7 mouse cellular contexts compared by ENCODE assay signal in genomic region chr16:30063121-30063881, GRCm38 (mm10). TPM values are rescaled to one million over a fixed set of nuclear protein-coding genes. Genes with fewer than 3 reads are reported as not detected.
DNase-seq lines count a peak whose midpoint lies in the region; ATAC-seq lines count a peak whose summit lies in the region.

No protein-coding gene starts in this region.

- peak; percentile 47 for DNase-seq in NIH3T3 (ENCODE audit: low read depth)
- DNase-seq in brain, adult 2 months (ENCODE audit: low read depth, low spot score): peak; percentile 40
- DNase-seq in hindbrain, embryonic 11.5 days (ENCODE audit: low spot score): peak; percentile 82
- DNase-seq in left cerebral cortex, postnatal 14 days (ENCODE audit: low spot score in 2 of 2): peak; percentile 53 to 55
- peak; percentile 98 for DNase-seq in midbrain, embryonic 11.5 days (ENCODE audit: low spot score, missing footprints)
- DNase-seq in splenic B cell, adult 2 months (ENCODE audit: low read depth, low spot score): peak; percentile 74

- peaks cover 59% of the 10 kb centered on the region for H3K4me1 ChIP-seq in forebrain, embryonic 16.5 days (replicated peaks; ENCODE audit: control insufficient read depth, insufficient read depth, low read length)
- peaks cover 3% of the 10 kb centered on the region; the same call in 1 of the 2 replicates for H3K4me1 ChIP-seq in hindbrain, embryonic 11.5 days (replicated peaks; ENCODE audit: control insufficient read depth, insufficient read depth, low read length)
- H3K4me1 ChIP-seq in midbrain, embryonic 11.5 days (ENCODE audit: control insufficient read depth, insufficient read depth, low read length): peaks cover 30% of the 10 kb centered on the region

- 0% methylated on average over 42 of the region's 82 CpGs for WGBS in forebrain, embryonic 16.5 days
- under 1% methylated on average over 54 of the region's 82 CpGs for WGBS in hindbrain, embryonic 11.5 days
- WGBS in midbrain, embryonic 11.5 days: under 1% methylated on average over 67 of the region's 82 CpGs

- H3K36me3 ChIP-seq in forebrain, embryonic 16.5 days (ENCODE audit: control insufficient read depth, insufficient read depth): no peaks in the 10 kb centered on the region
- no peaks in the 10 kb centered on the region for H3K36me3 ChIP-seq in hindbrain, embryonic 11.5 days (ENCODE audit: control insufficient read depth, insufficient read depth, low read length)
- no peaks in the 10 kb centered on the region for H3K36me3 ChIP-seq in midbrain, embryonic 11.5 days (ENCODE audit: control insufficient read depth, insufficient read depth, low read length)
- no peaks in the 10 kb centered on the region for H3K36me3 ChIP-seq in splenic B cell, adult 2 months (ENCODE audit: control insufficient read depth, insufficient read depth, low read length, poor library complexity, severe bottlenecking)

- H3K9me3 ChIP-seq in forebrain, embryonic 16.5 days (ENCODE audit: control insufficient read depth, low read length): no peaks in the 10 kb centered on the region
- H3K9me3 ChIP-seq in hindbrain, embryonic 11.5 days (ENCODE audit: control insufficient read depth, low read length): no peaks in the 10 kb centered on the region
- H3K9me3 ChIP-seq in midbrain, embryonic 11.5 days (ENCODE audit: control insufficient read depth, low read length): no peaks in the 10 kb centered on the region

- intact Hi-C loops in left cerebral cortex, postnatal 14 days (cut with DNase I): loop anchor here (10.0 kb wide), 1 partner anchor 408 kb away; no protein-coding TSS in a partner anchor

- peak overlapping the region; percentile 71 for H3K9ac ChIP-seq in forebrain, embryonic 16.5 days (replicated peaks; ENCODE audit: low read depth, low read length)
- peak overlapping the region; percentile 70 for H3K9ac ChIP-seq in hindbrain, embryonic 11.5 days (ENCODE audit: low read depth, low read length)
- H3K9ac ChIP-seq in midbrain, embryonic 11.5 days (ENCODE audit: low read length): peak overlapping the region; percentile 86

- peak overlapping the region; percentile 99 for H3K4me2 ChIP-seq in forebrain, embryonic 16.5 days (ENCODE audit: low read length)
- H3K4me2 ChIP-seq in hindbrain, embryonic 11.5 days (replicated peaks; ENCODE audit: low read depth, low read length): peak overlapping the region; percentile 96
- peak overlapping the region; percentile 96 for H3K4me2 ChIP-seq in midbrain, embryonic 11.5 days

- peak overlapping the region; percentile 66 for H3K4me3 ChIP-seq in forebrain, embryonic 16.5 days (replicated peaks; ENCODE audit: low read length)
- peak overlapping the region; percentile 58 for H3K4me3 ChIP-seq in hindbrain, embryonic 11.5 days (ENCODE audit: low read depth, low read length)
- H3K4me3 ChIP-seq in midbrain, embryonic 11.5 days (ENCODE audit: low read depth, low read length): peak overlapping the region; percentile 72

- H3K27me3 ChIP-seq in forebrain, embryonic 16.5 days (replicated peaks; ENCODE audit: control insufficient read depth, insufficient read depth, low read length): peaks cover 13% of the 10 kb centered on the region
- peaks cover 46% of the 10 kb centered on the region for H3K27me3 ChIP-seq in hindbrain, embryonic 11.5 days (ENCODE audit: control insufficient read depth, insufficient read depth, low read length)
- H3K27me3 ChIP-seq in midbrain, embryonic 11.5 days (ENCODE audit: control insufficient read depth, insufficient read depth, low read length): peaks cover 49% of the 10 kb centered on the region
- H3K27me3 ChIP-seq in splenic B cell, adult 2 months (ENCODE audit: control insufficient read depth, insufficient read depth, low read length, poor library complexity, severe bottlenecking): no peaks in the 10 kb centered on the region

- H3K27ac ChIP-seq in forebrain, embryonic 16.5 days (ENCODE audit: low read length): peak overlapping the region; percentile 65
- peak overlapping the region; percentile 90 for H3K27ac ChIP-seq in hindbrain, embryonic 11.5 days (ENCODE audit: low read depth, low read length)
- peak overlapping the region; percentile 90 for H3K27ac ChIP-seq in midbrain, embryonic 11.5 days (ENCODE audit: low read depth, low read length)

- ATAC-seq in forebrain, embryonic 16.5 days: peak; percentile 36
- peak; percentile 59 for ATAC-seq in hindbrain, embryonic 11.5 days (ENCODE audit: low FRiP score)
- ATAC-seq in midbrain, embryonic 11.5 days (ENCODE audit: low FRiP score): peak; percentile 53

RNA-seq across cellular contexts. Expression of gene Hes1, which starts 0.9 kb away (rescaled TPM):
- 9.6 and 14.5 TPM in 2 replicates for polyA plus RNA-seq in forebrain, embryonic 16.5 days (2015; fragmentation: Nextera tagmentation; extraction: Ambion mirVana)
- polyA plus RNA-seq in hindbrain, embryonic 11.5 days (2014; fragmentation: Nextera tagmentation; extraction: Ambion mirVana): 28.8 and 32.9 TPM in 2 replicates
- 10 to 100 TPM; 13.5 to 18.3 TPM for total RNA-seq in left cerebral cortex, postnatal 14 days (2021)
- polyA plus RNA-seq in midbrain, embryonic 11.5 days (2014; fragmentation: Nextera tagmentation; extraction: Ambion mirVana): 30.4 and 33.6 TPM in 2 replicates

Comparison
In these comparisons a context has a peak if more than half of its experiments do, and no peak if none do; other contexts are left out.
1. Peak in every context shown above with its lines: DNase-seq, ATAC-seq, H3K4me3 ChIP-seq and H3K27ac ChIP-seq.
2. DNase-seq: peak in every context shown above with its lines; median percentile 98 in midbrain, embryonic 11.5 days; 82 in hindbrain, embryonic 11.5 days; 74 in splenic B cell, adult 2 months; 54 in left cerebral cortex, postnatal 14 days; 47 in NIH3T3; 40 in brain, adult 2 months.